Mouse (Mus musculus): ENCODE measurements around the gene Gmppa. TPM values are rescaled to one million over a fixed set of nuclear protein-coding genes. Genes with fewer than 3 reads are reported as not detected.
A peak's percentile ranks its signal among the peaks of the same experiment; 100 is the strongest.

The Gmppa gene
- total and polyA plus RNA-seq, 2 experiments from 2014 or later: 64.9 to 68.3 TPM

- 11% methylated on average over 23 of the region's 23 CpGs for WGBS
Measured at GRCm38 (mm10) chr1:75458789-75459684, 23.3 kb downstream of the Gmppa start.

DNA sequence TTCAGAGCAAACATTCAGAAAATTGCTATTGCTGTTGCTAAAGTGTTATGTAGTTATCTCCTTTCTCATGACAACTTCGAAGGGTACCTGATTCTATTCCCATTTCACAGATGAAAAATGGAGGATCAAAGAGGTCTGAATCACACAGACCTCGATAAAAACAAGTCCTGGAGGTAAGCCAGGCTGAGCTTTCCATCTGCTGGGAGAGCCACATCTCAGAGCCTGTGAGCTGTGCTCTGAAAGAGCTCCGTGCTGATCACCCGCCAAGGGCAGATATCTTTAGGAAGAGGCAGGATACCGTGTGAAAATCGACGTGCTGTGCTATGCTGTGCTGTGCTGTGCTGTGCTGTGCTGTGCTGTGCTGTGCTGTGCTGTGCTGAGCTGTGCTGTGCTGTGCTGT, 24.6 kb downstream of the Gmppa start:
- no peaks in the 10 kb centered on the region for H3K36me3 ChIP-seq (ENCODE audit: insufficient read depth)
- H3K4me2 ChIP-seq (ENCODE audit: low read depth): no peak overlapping the region
- DNase-seq: no peak
- peaks cover 16% of the 10 kb centered on the region for H3K27me3 ChIP-seq (ENCODE audit: insufficient read depth, low read length)
- 55% methylated on average over 7 of the region's 7 CpGs for WGBS
- no peak overlapping the region for H3K4me3 ChIP-seq (ENCODE audit: low read depth, low read length)
- ATAC-seq: no peak
- H3K4me1 ChIP-seq (ENCODE audit: insufficient read depth): peaks cover 3% of the 10 kb centered on the region
- no peak overlapping the region for H3K9ac ChIP-seq
- H3K9me3 ChIP-seq (ENCODE audit: low read length): no peaks in the 10 kb centered on the region
- TF ChIP-seq CTCF (IDR thresholded peaks at IDR 0.05; ENCODE audit: low read depth): no peak
- no peak overlapping the region for H3K27ac ChIP-seq (ENCODE audit: low read depth, low read length)

More at GRCm38 (mm10) chr1:75458789-75459684, 23.3 kb downstream of the Gmppa start:
- H3K36me3 ChIP-seq (ENCODE audit: insufficient read depth): no peaks in the 10 kb centered on the region
- peak overlapping the region; percentile 47 for H3K4me2 ChIP-seq (ENCODE audit: low read depth)
- peak overlapping the region; percentile 27; the same call in 1 of the 2 replicates for H3K4me3 ChIP-seq (ENCODE audit: low read depth, low read length)
- H3K4me1 ChIP-seq (ENCODE audit: insufficient read depth): peaks cover 3% of the 10 kb centered on the region
- H3K27ac ChIP-seq (ENCODE audit: low read depth, low read length): no peak overlapping the region
- DNase-seq (peak; percentile 69), ATAC-seq (peak; percentile 34)
- peaks cover 16% of the 10 kb centered on the region for H3K27me3 ChIP-seq (ENCODE audit: insufficient read depth, low read length)
- TF ChIP-seq CTCF (IDR thresholded peaks at IDR 0.05; ENCODE audit: low read depth): no peak
- no peaks in the 10 kb centered on the region for H3K9me3 ChIP-seq (ENCODE audit: low read length)
- no peak overlapping the region for H3K9ac ChIP-seq

GRCm38 (mm10) chr1:75462636-75463035, 26.9 kb downstream of the Gmppa start:
- no peak overlapping the region for H3K27ac ChIP-seq (ENCODE audit: low read depth, low read length)

DNA sequence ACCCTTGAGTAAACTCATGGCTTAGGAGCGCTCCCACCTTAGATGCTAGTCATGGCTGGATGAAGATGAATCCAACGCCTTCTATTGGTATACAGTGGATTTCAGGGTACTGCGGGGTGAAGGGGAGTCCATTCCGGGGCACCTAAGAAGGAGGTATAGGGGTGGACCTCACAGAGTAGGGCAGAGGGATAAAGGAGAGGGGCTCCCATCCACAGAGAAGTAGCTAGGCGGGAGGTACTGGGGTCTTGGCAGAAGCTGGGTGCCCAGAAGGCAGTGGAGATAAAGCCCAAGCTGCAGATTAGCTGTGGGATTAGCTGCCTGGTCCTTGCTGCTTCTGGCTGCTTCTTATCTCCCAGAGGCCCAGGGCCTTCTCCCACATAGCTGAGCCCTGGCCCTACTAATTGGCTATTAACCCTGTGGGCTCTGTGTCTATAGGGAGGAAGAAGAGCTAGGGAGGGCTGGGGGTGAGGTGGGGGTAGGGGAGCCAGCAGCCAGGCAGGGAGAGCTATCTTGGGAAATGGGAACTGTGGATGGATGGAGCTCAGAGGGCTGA, 28.0 kb downstream of the Gmppa start:
- WGBS: 67% methylated on average over 5 of the region's 5 CpGs
- peaks cover 4% of the 10 kb centered on the region for H3K4me1 ChIP-seq (ENCODE audit: insufficient read depth)
- ATAC-seq (no peak), DNase-seq (no peak)
- peaks cover 3% of the 10 kb centered on the region; the same call in 1 of the 2 replicates for H3K27me3 ChIP-seq (ENCODE audit: insufficient read depth, low read length)
- no peak overlapping the region for H3K27ac ChIP-seq (ENCODE audit: low read depth, low read length)
- no peak overlapping the region for H3K4me2 ChIP-seq (ENCODE audit: low read depth)
- H3K4me3 ChIP-seq (ENCODE audit: low read depth, low read length): no peak overlapping the region
- no peaks in the 10 kb centered on the region for H3K36me3 ChIP-seq (ENCODE audit: insufficient read depth)
- no peak overlapping the region for H3K9ac ChIP-seq
- H3K9me3 ChIP-seq (ENCODE audit: low read length): no peaks in the 10 kb centered on the region
- no peak for TF ChIP-seq CTCF (IDR thresholded peaks at IDR 0.05; ENCODE audit: low read depth)

More at GRCm38 (mm10) chr1:75462636-75463035, 26.9 kb downstream of the Gmppa start:
- no peak for TF ChIP-seq CTCF (IDR thresholded peaks at IDR 0.05; ENCODE audit: low read depth)
- Histone ChIP-seq H3K9me3 (ENCODE audit: low read length) (no peaks in the 10 kb centered on the region), H3K4me1 (ENCODE audit: insufficient read depth) (peaks cover 4% of the 10 kb centered on the region), H3K4me3 (ENCODE audit: low read depth, low read length) (no peak overlapping the region), H3K9ac (no peak overlapping the region), H3K27me3 (ENCODE audit: insufficient read depth, low read length) (peaks cover under 1% of the 10 kb centered on the region; the same call in 1 of the 2 replicates), H3K4me2 (ENCODE audit: low read depth) (no peak overlapping the region), H3K36me3 (ENCODE audit: insufficient read depth) (no peaks in the 10 kb centered on the region)
- DNase-seq (no peak), ATAC-seq (no peak)
- WGBS: 63% methylated on average over 1 of the region's 1 CpGs

GRCm38 (mm10) chr1:75467215-75467927, 31.6 kb downstream of the Gmppa start:
- no peak overlapping the region for H3K27ac ChIP-seq (ENCODE audit: low read depth, low read length)
- H3K4me3 ChIP-seq (ENCODE audit: low read depth, low read length): no peak overlapping the region
- peak; percentile 94 for DNase-seq
- TF ChIP-seq CTCF (IDR thresholded peaks at IDR 0.05; ENCODE audit: low read depth): peak; percentile 96
- peak; percentile 85 for ATAC-seq
- no peaks in the 10 kb centered on the region for H3K9me3 ChIP-seq (ENCODE audit: low read length)
- WGBS: 8% methylated on average over 14 of the region's 14 CpGs
- H3K4me2 ChIP-seq (ENCODE audit: low read depth): 0 out of 2 replicates have a peak overlapping the region, but pooled peaks have one; percentile 31
- peaks cover 7% of the 10 kb centered on the region for H3K36me3 ChIP-seq (ENCODE audit: insufficient read depth)
- peaks cover 3% of the 10 kb centered on the region; the same call in 1 of the 2 replicates for H3K27me3 ChIP-seq (ENCODE audit: insufficient read depth, low read length)
- no peak overlapping the region for H3K9ac ChIP-seq
- peaks cover 4% of the 10 kb centered on the region; the same call in 1 of the 2 replicates for H3K4me1 ChIP-seq (ENCODE audit: insufficient read depth)

- Histone ChIP-seq H3K27me3 (ENCODE audit: insufficient read depth, low read length) (peaks cover 3% of the 10 kb centered on the region; the same call in 1 of the 2 replicates), H3K4me1 (ENCODE audit: insufficient read depth) (peaks cover 4% of the 10 kb centered on the region; the same call in 1 of the 2 replicates), H3K27ac (ENCODE audit: low read depth, low read length) (no peak overlapping the region), H3K4me2 (ENCODE audit: low read depth) (no peak overlapping the region), H3K9me3 (ENCODE audit: low read length) (no peaks in the 10 kb centered on the region), H3K9ac (no peak overlapping the region), H3K4me3 (ENCODE audit: low read depth, low read length) (no peak overlapping the region), H3K36me3 (ENCODE audit: insufficient read depth) (peaks cover 26% of the 10 kb centered on the region)
- 82% methylated on average over 17 of the region's 17 CpGs for whole genome bisulfite sequencing
- ATAC-seq (no peak), DNase-seq (no peak)
- TF ChIP-seq CTCF (IDR thresholded peaks at IDR 0.05; ENCODE audit: low read depth): no peak
Measured at GRCm38 (mm10) chr1:75469287-75469825, 33.6 kb downstream of the Gmppa start.
